Mouse (Mus musculus) forebrain, embryonic 11.5 days (tissue): ENCODE measurements at regions not wholly inside any gene's neighbourhood (a gene's known extent, or its start where the extent isn't known, plus 50 kb on each side); places are given as distances from the start of the nearest gene placed in this dataset.

Experiments
- ATAC-seq: fragments of 200-750 bp; cut with Nextera tagmentation; replicated peaks from 2 replicates; pipeline ENCODE4 v1.8.0; 2017; ENCODE audit warnings: moderate TSS enrichment; ENCODE audit not compliant: low FRiP score
- DNase-seq: peaks from one replicate; pipeline ENCODE4 v3.0.0-alpha.2; 2017; ENCODE audit warnings: low spot score
- H3K27ac ChIP-seq: fragments of 300-500 bp; sonication (generic); 2 replicates; pipeline ENCODE4 v1.5.1; 2014; ENCODE audit warnings: low read depth, low read length
- H3K27me3 ChIP-seq: fragments of 300-500 bp; sonication (generic); 2 replicates; pipeline ENCODE4 v1.6.1; 2014; ENCODE audit warnings: mild to moderate bottlenecking, low read length, mixed read lengths; ENCODE audit not compliant: control insufficient read depth, insufficient read depth
- H3K36me3 ChIP-seq: fragments of 300-500 bp; sonication (generic); 2 replicates; pipeline ENCODE4 v1.6.1; 2014; ENCODE audit warnings: mild to moderate bottlenecking, low read length, moderate library complexity, mixed read lengths; ENCODE audit not compliant: control insufficient read depth, insufficient read depth
- H3K4me1 ChIP-seq: fragments of 300-500 bp; sonication (generic); replicated peaks from 2 replicates; pipeline ENCODE4 v1.6.1; 2014; ENCODE audit warnings: low read length, mixed read lengths; ENCODE audit not compliant: control insufficient read depth, insufficient read depth
- H3K4me2 ChIP-seq: fragments of 300-500 bp; sonication (generic); 2 replicates; pipeline ENCODE4 v1.6.1; 2014; ENCODE audit warnings: low read depth, mild to moderate bottlenecking, low read length, moderate library complexity, mixed read lengths; ENCODE audit not compliant: severe bottlenecking
- H3K4me3 ChIP-seq: fragments of 300-500 bp; sonication (generic); 2 replicates; pipeline ENCODE4 v1.5.1; 2014; ENCODE audit warnings: low read depth, low read length
- H3K9ac ChIP-seq: fragments of 300-500 bp; sonication (generic); 2 replicates; pipeline ENCODE4 v1.6.1; 2014; ENCODE audit warnings: low read length
- H3K9me3 ChIP-seq: fragments of 300-500 bp; sonication (generic); 2 replicates; pipeline ENCODE4 v1.6.1; 2016; ENCODE audit warnings: low read length, mixed read lengths; ENCODE audit not compliant: control insufficient read depth
- WGBS: fragments of 180-500 bp; shearing (Covaris S2); extraction: QIAGEN DNeasy Blood & Tissue Kit; methylation state at CpG from one replicate; pipeline ENCODE4 v1.1.7; 2014; 5-methylcytosine and 5-hydroxymethylcytosine counted together

DNA sequence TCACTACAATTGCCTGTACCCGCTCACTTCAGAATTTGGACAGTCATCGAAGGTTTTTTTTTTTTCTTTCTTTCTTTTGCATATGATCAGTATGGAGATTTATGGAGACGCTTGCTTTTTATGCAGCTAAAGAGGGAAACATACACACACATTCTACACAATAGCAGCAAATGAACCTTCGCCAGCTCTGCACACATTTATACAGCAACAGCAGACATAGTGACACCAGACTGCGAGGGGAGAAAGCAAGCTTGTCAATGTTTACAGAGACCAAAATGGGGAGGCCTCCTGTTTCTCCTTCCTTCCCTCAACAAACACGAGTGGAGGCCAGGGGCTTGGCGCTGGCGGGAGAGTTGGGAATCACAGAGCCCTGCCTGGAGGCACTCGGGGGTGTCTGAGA lies 202.8 kb upstream of the 3110018I06Rik start:
- no peak for DNase-seq
- H3K4me2 ChIP-seq: no peak overlapping the region

DNA sequence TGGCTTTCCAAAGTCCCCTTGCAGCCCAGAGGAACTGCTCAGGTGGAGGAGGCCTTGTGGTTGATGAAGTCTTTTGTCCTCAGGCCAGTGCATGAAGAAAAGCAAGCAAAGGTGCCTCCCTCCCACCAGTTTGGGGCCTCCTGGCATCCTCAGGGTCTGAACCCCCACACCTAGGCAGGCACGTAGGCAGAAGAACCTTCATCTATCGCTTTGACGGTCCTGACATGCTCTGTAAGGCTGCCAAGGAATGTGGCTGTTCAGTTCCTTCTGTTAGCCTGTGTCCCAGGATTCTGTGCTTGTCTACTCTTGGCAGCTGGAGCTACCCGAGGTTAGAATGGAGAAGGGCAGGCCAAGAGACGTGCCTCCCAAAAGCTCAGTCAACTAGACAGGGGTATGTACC lies 197.1 kb upstream of the 3110018I06Rik start:
- no peaks in the 10 kb centered on the region for H3K9me3 ChIP-seq
- no peak for ATAC-seq
- H3K4me2 ChIP-seq: no peak overlapping the region
- no peaks in the 10 kb centered on the region for H3K27me3 ChIP-seq
- no peak overlapping the region for H3K4me3 ChIP-seq
- no peaks in the 10 kb centered on the region for H3K4me1 ChIP-seq
- H3K27ac ChIP-seq: no peak overlapping the region
- DNase-seq: no peak
- no peak overlapping the region for H3K9ac ChIP-seq
- H3K36me3 ChIP-seq: no peaks in the 10 kb centered on the region
- 91% methylated on average over 5 of the region's 5 CpGs for WGBS

More for the DNA sequence above, 202.8 kb upstream of the 3110018I06Rik start:
- H3K9ac ChIP-seq: no peak overlapping the region
- H3K36me3 ChIP-seq: no peaks in the 10 kb centered on the region
- H3K27ac ChIP-seq: no peak overlapping the region
- H3K27me3 ChIP-seq: no peaks in the 10 kb centered on the region
- H3K4me1 ChIP-seq: no peaks in the 10 kb centered on the region
- WGBS: 84% methylated on average over 9 of the region's 9 CpGs
- no peak overlapping the region for H3K4me3 ChIP-seq
- no peaks in the 10 kb centered on the region for H3K9me3 ChIP-seq
- no peak for ATAC-seq

DNA sequence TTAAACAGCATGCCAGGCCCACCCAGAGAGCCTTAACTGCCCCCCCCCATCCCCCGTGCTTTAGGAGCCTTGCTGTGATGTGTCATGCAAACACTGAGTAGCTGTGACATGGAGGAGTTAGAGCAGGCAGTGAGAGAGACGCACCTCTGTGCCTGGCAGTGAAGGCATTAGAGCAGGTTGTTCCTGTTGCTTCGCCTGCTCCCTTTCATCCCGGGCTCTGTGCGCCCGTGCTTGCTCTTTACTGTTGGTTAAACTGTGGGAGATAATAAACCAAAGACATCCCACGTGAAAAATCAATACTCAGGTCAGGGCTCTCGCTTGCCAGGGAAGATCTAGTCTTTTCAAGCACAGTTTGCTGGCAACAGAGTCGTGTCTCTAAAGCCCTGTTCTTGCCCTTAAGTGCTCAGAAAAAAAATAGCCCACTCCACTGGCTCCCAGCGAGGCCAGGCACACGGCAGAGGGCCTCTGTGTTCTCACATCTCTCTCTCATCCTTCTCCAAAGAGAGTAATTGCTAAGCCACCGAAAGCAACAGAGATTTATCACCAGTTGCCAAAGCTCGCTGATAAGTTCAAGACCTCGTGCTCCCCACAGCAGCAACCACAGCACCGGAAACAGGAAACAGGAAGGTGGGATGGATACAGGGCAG lies 181.2 kb upstream of the 3110018I06Rik start:
- Histone ChIP-seq H3K4me1 (no peaks in the 10 kb centered on the region), H3K9ac (no peak overlapping the region), H3K4me2 (no peak overlapping the region), H3K27ac (no peak overlapping the region), H3K36me3 (no peaks in the 10 kb centered on the region), H3K27me3 (no peaks in the 10 kb centered on the region), H3K9me3 (no peaks in the 10 kb centered on the region), H3K4me3 (no peak overlapping the region)
- 65% methylated on average over 15 of the region's 15 CpGs for WGBS
- DNase-seq (no peak), ATAC-seq (no peak)

DNA sequence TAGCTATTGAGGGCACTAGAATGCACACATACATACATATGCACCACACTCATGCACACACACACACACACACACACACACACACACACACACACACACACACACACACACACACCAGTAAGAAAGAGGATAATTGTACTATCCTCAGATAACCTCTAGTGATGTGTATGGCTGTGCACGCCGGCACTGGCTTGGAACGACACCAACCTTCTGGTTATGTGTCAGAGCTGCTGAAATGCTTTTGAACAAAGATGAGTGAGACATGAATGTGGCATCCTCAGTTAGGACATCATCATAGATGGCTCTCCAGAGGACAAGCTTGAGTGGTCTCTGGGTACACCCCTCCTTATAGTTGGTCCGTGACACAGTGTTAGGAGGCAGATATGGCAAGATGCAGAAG lies 173.0 kb upstream of the 3110018I06Rik start:
- no peak for DNase-seq
- Histone ChIP-seq H3K4me3 (no peak overlapping the region), H3K4me1 (no peaks in the 10 kb centered on the region), H3K27ac (no peak overlapping the region), H3K9me3 (no peaks in the 10 kb centered on the region), H3K27me3 (no peaks in the 10 kb centered on the region), H3K4me2 (no peak overlapping the region), H3K9ac (no peak overlapping the region), H3K36me3 (no peaks in the 10 kb centered on the region)
- no peak for ATAC-seq
- WGBS: 96% methylated on average over 4 of the region's 4 CpGs

DNA sequence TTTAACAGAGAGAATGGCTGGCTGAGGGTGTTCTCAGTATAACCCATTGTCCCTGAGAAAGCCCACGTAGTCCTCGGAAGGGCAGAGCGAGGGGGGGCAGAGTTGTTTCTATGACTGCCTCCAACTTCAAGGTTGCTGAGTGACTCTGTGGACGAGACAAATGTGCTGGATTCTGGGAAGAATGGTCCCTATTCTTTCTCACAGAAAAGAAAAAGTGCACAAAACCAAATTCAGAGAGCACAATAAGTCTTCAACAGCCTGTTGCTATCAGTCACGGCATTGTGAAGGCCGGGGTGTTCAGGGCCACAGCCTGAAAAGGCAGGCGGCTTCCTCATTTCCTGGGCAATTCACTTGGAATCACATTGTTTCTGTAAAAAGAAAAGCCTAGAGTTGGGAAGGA lies 165.6 kb upstream of the 3110018I06Rik start:
- no peak overlapping the region for H3K27ac ChIP-seq
- H3K27me3 ChIP-seq: no peaks in the 10 kb centered on the region
- no peaks in the 10 kb centered on the region for H3K4me1 ChIP-seq
- H3K4me3 ChIP-seq: no peak overlapping the region
- no peak overlapping the region for H3K4me2 ChIP-seq
- H3K9ac ChIP-seq: no peak overlapping the region
- H3K9me3 ChIP-seq: no peaks in the 10 kb centered on the region
- DNase-seq: no peak
- ATAC-seq: no peak
- WGBS: 64% methylated on average over 7 of the region's 7 CpGs
- no peaks in the 10 kb centered on the region for H3K36me3 ChIP-seq

DNA sequence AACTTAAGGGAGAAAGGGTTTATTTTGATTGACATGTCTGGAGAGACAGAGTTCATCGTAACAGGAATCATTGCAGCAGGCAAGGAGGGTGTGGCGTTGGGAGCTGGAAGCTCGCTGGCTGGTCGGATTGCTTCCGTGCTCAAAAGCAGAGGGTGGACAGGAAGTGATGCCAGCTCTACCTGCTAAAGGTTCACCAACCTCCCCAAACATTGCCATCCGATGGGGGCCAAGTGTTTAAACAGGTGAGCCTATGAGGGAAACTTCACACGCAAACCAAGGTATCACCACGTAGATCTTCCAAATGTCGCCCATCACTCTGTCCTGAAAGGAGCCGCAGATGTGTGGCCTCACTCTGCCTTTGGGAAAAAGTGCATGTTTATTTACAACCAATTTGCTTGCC lies 162.3 kb upstream of the 3110018I06Rik start:
- H3K27me3 ChIP-seq: no peaks in the 10 kb centered on the region
- H3K4me3 ChIP-seq: no peak overlapping the region
- H3K36me3 ChIP-seq: no peaks in the 10 kb centered on the region
- no peak overlapping the region for H3K9ac ChIP-seq
- ATAC-seq (no peak), DNase-seq (no peak)
- H3K4me1 ChIP-seq: no peaks in the 10 kb centered on the region
- 94% methylated on average over 10 of the region's 10 CpGs for WGBS
- H3K4me2 ChIP-seq: no peak overlapping the region
- no peak overlapping the region for H3K27ac ChIP-seq
- no peaks in the 10 kb centered on the region for H3K9me3 ChIP-seq

DNA sequence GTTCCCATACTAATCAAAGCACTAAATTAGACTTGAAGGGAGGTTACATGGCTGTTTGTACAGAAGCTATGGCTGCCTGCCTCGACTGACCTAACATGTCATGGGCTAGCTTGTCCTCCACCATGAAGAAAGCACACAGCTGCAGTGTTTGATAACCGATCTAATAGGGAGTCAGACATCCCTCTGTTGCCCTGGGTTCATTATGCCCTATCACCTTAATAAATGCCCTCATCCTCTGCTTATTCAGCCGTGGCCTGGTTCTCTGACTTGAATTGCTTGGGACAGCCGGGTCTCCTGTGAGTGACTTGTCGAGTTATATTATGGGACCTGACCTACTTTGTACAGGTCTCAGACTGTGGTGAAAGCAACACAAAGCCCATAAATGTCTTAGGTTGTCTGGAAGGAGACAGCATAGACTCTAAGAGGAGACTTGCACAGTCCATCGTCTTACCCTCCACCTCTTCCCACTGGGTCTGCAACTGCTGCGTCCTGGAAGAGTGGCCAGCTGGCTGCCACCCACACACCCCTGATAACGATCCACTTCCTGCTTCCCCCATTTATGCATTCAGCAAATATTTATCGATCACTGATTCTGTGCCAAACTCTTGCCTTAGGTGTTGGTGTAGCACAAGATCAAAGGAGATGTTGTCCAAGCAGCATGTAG lies 161.2 kb upstream of the 3110018I06Rik start:
- ATAC-seq (no peak), DNase-seq (no peak)
- Histone ChIP-seq H3K4me3 (no peak overlapping the region), H3K27me3 (no peaks in the 10 kb centered on the region), H3K4me2 (no peak overlapping the region), H3K36me3 (no peaks in the 10 kb centered on the region), H3K27ac (no peak overlapping the region), H3K4me1 (no peaks in the 10 kb centered on the region), H3K9ac (no peak overlapping the region), H3K9me3 (no peaks in the 10 kb centered on the region)
- 86% methylated on average over 9 of the region's 9 CpGs for WGBS

DNA sequence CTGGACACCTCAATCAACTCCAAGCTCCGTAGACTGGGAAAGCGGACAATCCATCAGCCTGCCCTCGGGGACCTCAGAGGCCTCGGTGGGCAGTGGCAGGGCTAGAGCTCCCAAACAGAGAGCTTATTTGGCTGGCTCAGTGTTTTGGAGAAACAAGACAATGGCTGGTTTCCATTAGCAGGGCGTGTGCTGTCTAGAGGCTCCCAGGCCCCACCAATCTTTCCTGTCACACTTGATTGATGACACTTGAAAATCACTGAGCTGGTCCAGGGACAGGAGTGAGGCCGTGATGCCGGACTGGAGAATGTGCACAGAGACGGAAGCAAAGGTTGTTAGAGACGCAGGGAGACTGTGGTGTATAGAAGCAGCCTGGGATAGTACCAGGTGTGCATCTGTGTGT lies 159.4 kb upstream of the 3110018I06Rik start:
- Histone ChIP-seq H3K27me3 (no peaks in the 10 kb centered on the region), H3K9ac (no peak overlapping the region), H3K4me1 (no peaks in the 10 kb centered on the region), H3K36me3 (no peaks in the 10 kb centered on the region), H3K9me3 (no peaks in the 10 kb centered on the region), H3K4me3 (no peak overlapping the region), H3K27ac (no peak overlapping the region), H3K4me2 (no peak overlapping the region)
- ATAC-seq (no peak), DNase-seq (no peak)
- WGBS: 54% methylated on average over 9 of the region's 9 CpGs

DNA sequence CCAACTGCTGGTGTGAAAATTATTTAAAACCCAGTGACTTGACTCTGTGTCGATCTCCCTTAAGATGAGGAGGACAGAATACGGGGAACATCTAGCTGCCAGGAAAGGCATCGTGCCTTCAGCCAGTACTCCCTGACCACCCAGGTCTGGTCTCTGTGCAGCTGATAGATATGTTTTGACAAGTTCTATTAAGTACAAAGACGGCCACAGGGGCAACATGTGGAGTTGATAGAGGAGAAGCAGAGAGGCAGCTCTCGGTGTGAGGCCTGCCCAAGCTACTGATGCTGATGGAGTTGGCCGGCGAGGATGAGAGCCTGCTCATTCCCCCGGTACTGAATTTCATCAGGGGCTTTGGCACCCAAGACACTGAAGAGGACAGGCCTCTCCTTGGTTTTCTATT lies 154.1 kb upstream of the 3110018I06Rik start:
- Histone ChIP-seq H3K4me3 (no peak overlapping the region), H3K36me3 (no peaks in the 10 kb centered on the region), H3K4me1 (no peaks in the 10 kb centered on the region), H3K27ac (no peak overlapping the region), H3K4me2 (no peak overlapping the region), H3K9me3 (no peaks in the 10 kb centered on the region), H3K27me3 (no peaks in the 10 kb centered on the region), H3K9ac (no peak overlapping the region)
- WGBS: 77% methylated on average over 8 of the region's 8 CpGs
- ATAC-seq (no peak), DNase-seq (no peak)
